Mouse (Mus musculus): ENCODE data around the gene Cpsf4. TPM values are rescaled to one million over a fixed set of nuclear protein-coding genes. Genes with fewer than 3 reads are reported as not detected.

The Cpsf4 gene
- 6.3 and 9.7 TPM in 2 replicates for polyA plus RNA-seq (2021; fragmentation: Nextera tagmentation)
- long read RNA-seq, experiment 1, transcript Cpsf4-207 (8 exons, 1,387 nt), result minor isoform, 6 of 58 reads
- long read RNA-seq, experiment 1, transcript Cpsf4-202 (8 exons, 1,756 nt), result major isoform, 16 of 58 reads
- long read RNA-seq, experiment 1, transcript Cpsf4-205 (8 exons, 1,713 nt), result minor isoform, 7 of 58 reads
- long read RNA-seq, experiment 1, partial matches to known transcripts, result 8 of 58 reads
- long read RNA-seq, experiment 1, other reads (novel, unspliced or antisense), result 21 of 58 reads
- long read RNA-seq, experiment 2, partial matches to known transcripts, result 3 of 12 reads
- long read RNA-seq, experiment 2, other reads (novel, unspliced or antisense), result 3 of 12 reads

GRCm38 (mm10) chr5:145166536-145167305, at the start of gene Cpsf4, which contains the start of gene Ptcd1:
TSS of gene Cpsf4 (plus strand) at chr5:145167213.
TSS of gene Ptcd1 (minus strand) at chr5:145167108.

GRCm38 (mm10) chr5:145139571-145140519, 27.2 kb upstream of the Cpsf4 start, which contains the start of the genes Pdap1 and Bud31:
TSS of gene Pdap1 (minus strand) at chr5:145140238.
TSS of gene Bud31 (plus strand) at chr5:145140362.

GRCm38 (mm10) chr5:145191962-145192361, 24.9 kb downstream of the Cpsf4 start, which contains the start of gene Atp5j2:
TSS of gene Atp5j2 (minus strand) at chr5:145192062.

GRCm38 (mm10) chr5:145201321-145201991, 34.4 kb downstream of the Cpsf4 start, which contains the start of gene Zkscan14:
TSS of gene Zkscan14 (minus strand) at chr5:145201868.

GRCm38 (mm10) chr5:145203936-145204691, 37.1 kb downstream of the Cpsf4 start, which contains the start of gene Zkscan5:
TSS of gene Zkscan5 (plus strand) at chr5:145204562.

GRCm38 (mm10) chr5:145231367-145231871, 64.4 kb downstream of the Cpsf4 start, which contains the start of gene Zfp655:
TSS of gene Zfp655 (plus strand) at chr5:145231715.

Other genes starting within 250 kb of the Cpsf4 start
- gene Smurf1, start 201.4 kb upstream of the Cpsf4 start, polyA plus RNA-seq (2021; fragmentation: Nextera tagmentation), result 3.0 TPM in 2 replicates
- gene Gm4871, start 134.5 kb upstream of the Cpsf4 start, polyA plus RNA-seq (2021; fragmentation: Nextera tagmentation), result not detected in 2 replicates
- gene 1700018F24Rik, start 124.2 kb upstream of the Cpsf4 start, polyA plus RNA-seq (2021; fragmentation: Nextera tagmentation), result not detected in 2 replicates
- gene Arpc1a, start 83.4 kb upstream of the Cpsf4 start, polyA plus RNA-seq (2021; fragmentation: Nextera tagmentation), result 301 and 348 TPM in 2 replicates
- not detected in 2 replicates for gene Kpna7, start 83.2 kb upstream of the Cpsf4 start, polyA plus RNA-seq (2021; fragmentation: Nextera tagmentation)
- 50.2 and 58.6 TPM in 2 replicates for gene Arpc1b, start 53.0 kb upstream of the Cpsf4 start, polyA plus RNA-seq (2021; fragmentation: Nextera tagmentation)
- 66.4 and 82.4 TPM in 2 replicates for gene Pdap1, start 27.0 kb upstream of the Cpsf4 start, polyA plus RNA-seq (2021; fragmentation: Nextera tagmentation)
- 121 and 122 TPM in 2 replicates for gene Bud31, start 26.9 kb upstream of the Cpsf4 start, polyA plus RNA-seq (2021; fragmentation: Nextera tagmentation)
- gene Ptcd1, start 105 bp upstream of the Cpsf4 start, polyA plus RNA-seq (2021; fragmentation: Nextera tagmentation), result 14.6 and 14.8 TPM in 2 replicates
- 1,054 and 1,489 TPM in 2 replicates for gene Atp5j2, start 24.8 kb downstream of the Cpsf4 start, polyA plus RNA-seq (2021; fragmentation: Nextera tagmentation)
- 10.4 and 12.3 TPM in 2 replicates for gene Zkscan14, start 34.7 kb downstream of the Cpsf4 start, polyA plus RNA-seq (2021; fragmentation: Nextera tagmentation)
- gene Zkscan5, start 37.3 kb downstream of the Cpsf4 start, polyA plus RNA-seq (2021; fragmentation: Nextera tagmentation), result 5.3 and 7.2 TPM in 2 replicates
- 17.0 and 24.6 TPM in 2 replicates for gene Zfp655, start 64.5 kb downstream of the Cpsf4 start, polyA plus RNA-seq (2021; fragmentation: Nextera tagmentation)
- gene Zscan25, start 113.3 kb downstream of the Cpsf4 start, polyA plus RNA-seq (2021; fragmentation: Nextera tagmentation), result 0.75 and 1.1 TPM in 2 replicates
- not detected in 2 replicates for gene Cyp3a57, start 178.1 kb downstream of the Cpsf4 start, polyA plus RNA-seq (2021; fragmentation: Nextera tagmentation)

Measured in left cerebral cortex, adult 6 months (tissue).